Mouse (Mus musculus) lung, postnatal 10 days (tissue): Measurements from ENCODE around the gene Hsd17b10.

ENCODE experiments used
- DNase-seq: peaks from one replicate; pipeline ENCODE4 v3.0.0; 2021

Hsd17b10 gene

GRCm38 (mm10) chrX:152001737-152002710 is at the start of gene Hsd17b10:
Gene Hsd17b10 (plus strand): TSS chrX:152001845.
- peak; percentile 92 for DNase-seq

GRCm38 (mm10) chrX:151999006-151999710 is 2.5 kb upstream of the Hsd17b10 start:
- DNase-seq, result no peak

GRCm38 (mm10) chrX:152001182-152001684 is 412 bp upstream of the Hsd17b10 start:
- no peak for DNase-seq

DNA sequence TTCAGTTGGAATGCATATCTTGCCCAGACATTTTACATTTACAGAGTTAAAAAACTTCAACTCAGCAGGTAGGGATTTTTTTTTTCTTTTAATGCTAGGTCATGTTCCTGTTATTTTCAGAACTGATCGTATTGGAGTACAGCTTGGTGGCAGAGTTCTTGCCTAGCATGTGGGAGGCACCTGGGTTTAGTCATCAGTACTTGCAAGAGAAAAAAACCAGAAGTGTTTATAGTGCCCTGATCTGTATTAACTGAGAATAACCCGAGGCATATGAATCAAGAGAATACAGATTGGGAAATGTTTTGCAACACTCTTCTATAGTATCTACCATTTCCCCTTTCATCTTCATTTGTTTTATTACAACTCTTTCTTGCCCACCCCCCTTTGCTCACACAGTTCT is 1.2 kb downstream of the Hsd17b10 start:
- no peak for DNase-seq

- no peak for DNase-seq
These were observed 6.2 kb downstream of the Hsd17b10 start for GRCm38 (mm10) chrX:152007863-152008262.

DNA sequence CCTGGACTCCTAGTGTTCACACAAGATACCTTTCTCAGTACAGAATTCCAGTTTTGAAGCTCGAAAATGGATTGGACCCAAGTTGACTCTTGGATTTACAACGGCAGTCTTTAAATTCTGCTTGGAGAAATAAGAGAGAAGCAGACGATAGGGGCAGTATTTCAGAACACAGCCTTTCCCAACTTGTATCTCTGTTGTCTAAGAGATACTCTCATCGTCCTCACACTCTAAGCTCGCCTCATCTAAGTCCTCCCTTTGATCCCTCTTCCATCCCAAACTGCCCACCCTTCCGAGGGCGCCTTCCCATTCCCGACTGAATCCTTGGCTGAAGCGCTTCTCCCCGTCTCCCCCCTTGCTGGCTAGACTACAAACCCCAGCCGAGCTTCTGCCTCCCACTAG is 14.1 kb downstream of the Hsd17b10 start:
- no peak for DNase-seq

DNA sequence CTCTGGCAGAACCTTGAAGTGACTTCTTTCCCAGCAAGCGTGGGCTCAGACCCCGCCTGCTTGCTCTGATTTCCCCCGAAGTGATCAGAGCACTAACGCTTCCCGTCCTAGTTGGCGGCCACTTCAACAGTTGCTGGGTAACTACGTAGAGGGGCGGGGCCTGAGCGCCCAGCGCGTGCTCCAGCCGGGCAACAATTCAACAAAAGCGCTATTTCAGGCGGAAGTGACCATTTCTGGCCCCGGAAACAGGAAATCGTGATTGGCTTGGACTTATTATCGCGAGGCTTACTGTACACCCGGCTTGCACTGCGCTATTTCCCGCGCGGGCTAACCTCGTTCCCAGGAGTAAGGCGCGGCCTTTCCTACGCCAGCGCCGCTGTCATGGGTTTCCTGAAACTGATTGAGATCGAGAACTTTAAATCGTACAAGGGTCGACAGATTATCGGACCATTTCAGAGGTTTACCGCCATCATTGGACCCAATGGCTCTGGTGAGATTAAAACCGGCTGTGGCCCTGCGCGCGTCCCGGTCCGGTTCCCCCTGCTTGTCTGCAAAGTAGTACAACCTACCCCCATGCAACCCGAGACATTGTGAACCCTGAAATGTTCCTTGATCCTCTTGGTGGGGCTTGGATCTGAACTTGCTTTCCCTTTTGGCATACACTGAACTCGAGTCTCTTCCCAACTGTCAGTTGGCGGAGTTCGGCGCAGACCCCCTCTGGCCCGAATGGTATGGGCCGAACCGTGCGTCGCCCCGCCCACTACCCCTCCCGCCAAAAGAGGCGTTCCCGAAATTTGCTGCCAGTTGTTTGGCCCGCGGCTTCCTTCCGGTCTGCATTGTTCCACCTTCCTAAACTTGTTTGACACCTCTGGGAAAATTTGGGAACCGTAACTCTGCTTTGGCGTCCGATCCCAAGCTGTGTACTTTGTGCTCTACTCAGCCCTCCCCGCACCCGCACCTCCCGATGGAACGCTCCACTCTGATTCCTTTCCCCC is 14.8 kb downstream of the Hsd17b10 start, which contains the start of the genes Ribc1 and Smc1a:
Ribc1 (minus strand) TSS at position 145 of the 995 bp plus-strand sequence.
Smc1a (plus strand) TSS at position 278 of the 995 bp plus-strand sequence.
- DNase-seq, result peak; percentile 95

DNA sequence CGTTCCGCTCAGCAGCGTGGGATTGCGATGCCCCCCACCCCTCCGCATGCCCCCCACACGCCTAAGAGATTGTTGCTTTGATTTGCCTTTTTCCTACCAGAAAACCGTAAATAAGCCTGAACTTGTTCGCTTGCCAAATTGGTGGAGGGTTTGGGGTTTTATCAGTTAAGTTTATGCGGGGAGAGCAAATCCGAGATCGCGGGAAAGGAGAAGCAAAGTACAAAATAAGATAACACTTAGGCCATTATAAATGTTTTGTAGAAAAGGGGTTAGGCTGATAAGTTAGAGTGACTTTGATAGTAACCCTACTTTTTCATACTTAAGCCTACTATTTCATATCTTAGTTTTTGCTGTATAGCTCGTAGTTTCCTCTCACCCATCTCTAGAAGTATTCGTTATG is 15.5 kb downstream of the Hsd17b10 start:
- no peak for DNase-seq

GRCm38 (mm10) chrX:152019294-152019693 is 17.6 kb downstream of the Hsd17b10 start:
- DNase-seq, result no peak

- DNase-seq, result no peak
These were observed 38.2 kb downstream of the Hsd17b10 start for GRCm38 (mm10) chrX:152039865-152040264.

DNA sequence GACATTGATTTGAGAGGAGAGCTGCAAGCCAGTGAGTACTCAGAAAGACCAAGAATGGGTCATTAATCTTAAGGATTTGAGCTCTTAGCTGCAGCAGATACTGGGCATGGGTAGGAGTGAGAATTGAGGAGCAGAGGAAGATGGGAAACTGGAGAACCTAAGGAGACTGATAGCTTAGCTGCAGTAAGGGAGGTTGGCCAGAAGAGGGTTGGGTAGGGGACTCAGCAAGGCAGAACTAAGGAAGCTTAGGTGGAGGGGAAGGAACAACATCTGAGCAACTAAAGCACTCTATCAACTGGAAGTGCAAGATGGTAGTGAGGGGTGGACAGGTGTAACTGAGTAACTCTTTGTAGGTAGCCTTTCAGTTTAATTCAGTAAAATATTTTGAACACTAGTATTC is 45.6 kb downstream of the Hsd17b10 start:
- no peak for DNase-seq

DNA sequence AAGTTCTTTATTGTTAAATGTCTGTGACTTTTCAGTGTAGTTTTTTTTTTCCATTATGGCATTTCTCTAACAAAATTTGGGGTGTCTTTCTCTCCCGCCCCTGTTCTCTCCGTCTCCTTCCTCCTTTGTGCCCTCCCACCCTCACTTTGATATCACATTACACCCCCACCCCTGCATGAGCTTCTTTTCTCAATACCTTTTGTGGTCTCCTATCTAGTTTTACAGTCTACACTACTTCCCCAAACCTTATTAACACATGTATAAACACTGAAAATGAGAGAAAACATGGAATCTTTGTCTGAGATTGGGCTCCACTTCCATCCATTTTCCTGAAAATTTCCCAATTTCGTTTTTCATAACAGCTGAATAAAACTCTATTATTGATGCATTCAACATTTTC is 50.9 kb downstream of the Hsd17b10 start:
- DNase-seq, result no peak
